Mouse (Mus musculus): Measurements from ENCODE around the gene Aig1. TPM values are rescaled to one million over a fixed set of nuclear protein-coding genes. Genes with fewer than 3 reads are reported as not detected.

Aig1 gene
- polyA plus RNA-seq, 1 experiment, result 12.1 TPM

GRCm38 (mm10) chr10:13808291-13808690 is 60.5 kb downstream of the Aig1 start:
- no peak for DNase-seq (ENCODE audit: low read depth in 1 of 2, low spot score in 2 of 2)
- no peak overlapping the region for H3K27ac ChIP-seq (ENCODE audit: insufficient read depth, low read length)
- WGBS, result 71% methylated on average over 1 of the region's 1 CpGs
- H3K4me1 ChIP-seq (ENCODE audit: control insufficient read depth, insufficient read depth, insufficient read length), result no peaks in the 10 kb centered on the region
- TF ChIP-seq CTCF (IDR thresholded peaks at IDR 0.05; ENCODE audit: extremely low read depth, insufficient read depth, insufficient read length, insufficient replicate concordance) (no peak), POLR2A (IDR thresholded peaks at IDR 0.05; ENCODE audit: low read depth, low read length) (no peak)
- no peaks in the 10 kb centered on the region for H3K36me3 ChIP-seq (ENCODE audit: control insufficient read depth, insufficient read depth, low read length)
- no peaks in the 10 kb centered on the region for H3K27me3 ChIP-seq (ENCODE audit: control insufficient read depth, insufficient read depth, low read length)
- no peak overlapping the region for H3K4me3 ChIP-seq (ENCODE audit: extremely low read depth, insufficient read depth, insufficient read length)

- H3K27ac ChIP-seq (ENCODE audit: insufficient read depth, low read length), result no peak overlapping the region
- TF ChIP-seq POLR2A (IDR thresholded peaks at IDR 0.05; ENCODE audit: low read depth, low read length), result no peak
- TF ChIP-seq CTCF (IDR thresholded peaks at IDR 0.05; ENCODE audit: extremely low read depth, insufficient read depth, insufficient read length, insufficient replicate concordance), result no peak
- no peak overlapping the region for H3K4me3 ChIP-seq (ENCODE audit: extremely low read depth, insufficient read depth, insufficient read length)
- H3K27me3 ChIP-seq (ENCODE audit: control insufficient read depth, insufficient read depth, low read length), result no peaks in the 10 kb centered on the region
- DNase-seq (ENCODE audit: low read depth in 1 of 2, low spot score in 2 of 2), result no peak
- no peaks in the 10 kb centered on the region for H3K36me3 ChIP-seq (ENCODE audit: control insufficient read depth, insufficient read depth, low read length)
- H3K4me1 ChIP-seq (ENCODE audit: control insufficient read depth, insufficient read depth, insufficient read length), result no peaks in the 10 kb centered on the region
These were observed 62.0 kb downstream of the Aig1 start for GRCm38 (mm10) chr10:13806806-13807205.

DNA sequence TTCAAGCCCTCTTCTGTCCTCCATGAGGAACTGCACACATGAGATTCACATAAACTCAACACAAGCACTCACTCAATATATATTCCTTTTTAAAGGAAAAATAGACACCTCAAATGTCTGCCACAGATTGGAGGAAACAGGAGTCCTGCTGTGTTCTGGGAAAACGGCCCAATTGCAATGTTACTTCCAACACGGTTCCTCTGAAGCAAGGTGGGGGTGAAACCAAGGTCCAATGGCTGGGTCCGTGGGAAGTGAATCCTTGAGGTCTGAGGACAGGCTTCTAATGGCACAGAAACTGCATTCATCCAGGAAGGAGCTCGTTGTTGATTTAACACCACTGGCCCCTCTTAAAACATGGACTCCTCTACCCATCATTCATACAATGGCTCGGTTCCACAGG is 67.5 kb downstream of the Aig1 start:
- WGBS, result 92% methylated on average over 5 of the region's 5 CpGs
- Histone ChIP-seq H3K36me3 (ENCODE audit: control insufficient read depth, insufficient read depth, low read length) (peaks cover 5% of the 10 kb centered on the region; the same call in 1 of the 2 replicates), H3K27ac (ENCODE audit: insufficient read depth, low read length) (no peak overlapping the region), H3K4me3 (ENCODE audit: extremely low read depth, insufficient read depth, insufficient read length) (no peak overlapping the region), H3K4me1 (ENCODE audit: control insufficient read depth, insufficient read depth, insufficient read length) (no peaks in the 10 kb centered on the region), H3K27me3 (ENCODE audit: control insufficient read depth, insufficient read depth, low read length) (no peaks in the 10 kb centered on the region)
- DNase-seq (ENCODE audit: low read depth in 1 of 2, low spot score in 2 of 2), result no peak
- TF ChIP-seq POLR2A (IDR thresholded peaks at IDR 0.05; ENCODE audit: low read depth, low read length) (no peak), CTCF (IDR thresholded peaks at IDR 0.05; ENCODE audit: extremely low read depth, insufficient read depth, insufficient read length, insufficient replicate concordance) (no peak)

GRCm38 (mm10) chr10:13793458-13793857 is 75.3 kb downstream of the Aig1 start:
- DNase-seq (ENCODE audit: low read depth in 1 of 2, low spot score in 2 of 2), result no peak
- TF ChIP-seq POLR2A (IDR thresholded peaks at IDR 0.05; ENCODE audit: low read depth, low read length) (no peak), CTCF (IDR thresholded peaks at IDR 0.05; ENCODE audit: extremely low read depth, insufficient read depth, insufficient read length, insufficient replicate concordance) (no peak)
- Histone ChIP-seq H3K36me3 (ENCODE audit: control insufficient read depth, insufficient read depth, low read length) (no peaks in the 10 kb centered on the region), H3K4me3 (ENCODE audit: extremely low read depth, insufficient read depth, insufficient read length) (no peak overlapping the region), H3K27ac (ENCODE audit: insufficient read depth, low read length) (no peak overlapping the region), H3K4me1 (ENCODE audit: control insufficient read depth, insufficient read depth, insufficient read length) (no peaks in the 10 kb centered on the region), H3K27me3 (ENCODE audit: control insufficient read depth, insufficient read depth, low read length) (no peaks in the 10 kb centered on the region)
- WGBS, result 89% methylated on average over 1 of the region's 1 CpGs

GRCm38 (mm10) chr10:13792788-13793187 is 76.0 kb downstream of the Aig1 start:
- Histone ChIP-seq H3K4me1 (ENCODE audit: control insufficient read depth, insufficient read depth, insufficient read length) (no peaks in the 10 kb centered on the region), H3K27ac (ENCODE audit: insufficient read depth, low read length) (no peak overlapping the region), H3K36me3 (ENCODE audit: control insufficient read depth, insufficient read depth, low read length) (no peaks in the 10 kb centered on the region), H3K4me3 (ENCODE audit: extremely low read depth, insufficient read depth, insufficient read length) (no peak overlapping the region), H3K27me3 (ENCODE audit: control insufficient read depth, insufficient read depth, low read length) (no peaks in the 10 kb centered on the region)
- TF ChIP-seq POLR2A (IDR thresholded peaks at IDR 0.05; ENCODE audit: low read depth, low read length) (no peak), CTCF (IDR thresholded peaks at IDR 0.05; ENCODE audit: extremely low read depth, insufficient read depth, insufficient read length, insufficient replicate concordance) (no peak)
- 67% methylated on average over 8 of the region's 8 CpGs for WGBS
- DNase-seq (ENCODE audit: low read depth in 1 of 2, low spot score in 2 of 2), result no peak

DNA sequence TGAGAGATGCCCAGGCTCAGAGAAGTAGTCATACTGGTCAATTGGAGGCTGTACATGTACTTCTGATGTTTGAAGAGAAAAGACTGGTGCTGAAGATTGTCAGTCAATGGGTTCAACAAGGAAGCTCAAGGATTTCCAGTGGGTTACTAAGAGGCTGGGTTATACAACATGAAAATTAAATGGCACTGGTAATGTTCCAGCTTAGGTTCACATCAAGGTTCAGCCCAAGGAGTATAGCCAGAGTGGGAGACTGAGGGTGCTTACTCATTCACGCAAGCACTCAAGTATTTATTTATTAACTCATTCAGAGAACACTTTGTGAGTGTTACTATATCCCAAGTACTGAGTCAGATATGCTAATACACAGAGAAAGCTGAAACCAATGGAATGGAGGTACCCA is 79.2 kb downstream of the Aig1 start:
- no peak for DNase-seq (ENCODE audit: low read depth in 1 of 2, low spot score in 2 of 2)
- H3K4me3 ChIP-seq (ENCODE audit: extremely low read depth, insufficient read depth, insufficient read length), result no peak overlapping the region
- H3K27ac ChIP-seq (ENCODE audit: insufficient read depth, low read length), result no peak overlapping the region
- no peaks in the 10 kb centered on the region for H3K36me3 ChIP-seq (ENCODE audit: control insufficient read depth, insufficient read depth, low read length)
- no peaks in the 10 kb centered on the region for H3K27me3 ChIP-seq (ENCODE audit: control insufficient read depth, insufficient read depth, low read length)
- WGBS, result 97% methylated on average over 1 of the region's 1 CpGs
- TF ChIP-seq CTCF (IDR thresholded peaks at IDR 0.05; ENCODE audit: extremely low read depth, insufficient read depth, insufficient read length, insufficient replicate concordance) (no peak), POLR2A (IDR thresholded peaks at IDR 0.05; ENCODE audit: low read depth, low read length) (no peak)
- H3K4me1 ChIP-seq (ENCODE audit: control insufficient read depth, insufficient read depth, insufficient read length), result no peaks in the 10 kb centered on the region

DNA sequence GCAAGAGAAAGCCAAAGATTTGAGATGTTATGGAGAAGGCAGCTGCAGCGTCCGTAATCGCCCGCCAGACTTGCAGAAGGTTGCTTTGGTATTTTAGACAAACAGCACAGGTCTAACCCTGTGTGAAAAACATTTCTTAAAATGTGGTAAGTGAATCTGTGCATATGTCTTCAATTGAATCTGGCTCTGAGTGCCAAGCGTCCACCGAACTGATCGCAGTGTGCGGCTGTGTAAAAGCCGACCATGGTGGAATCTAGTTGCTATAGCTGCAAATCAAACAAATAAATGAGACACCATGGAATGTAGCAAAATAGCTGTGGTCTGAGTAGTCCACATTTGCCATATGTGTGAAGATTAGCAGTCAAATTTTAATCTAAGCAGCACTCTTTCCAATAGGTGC is 80.7 kb downstream of the Aig1 start:
- H3K36me3 ChIP-seq (ENCODE audit: control insufficient read depth, insufficient read depth, low read length), result no peaks in the 10 kb centered on the region
- no peaks in the 10 kb centered on the region for H3K4me1 ChIP-seq (ENCODE audit: control insufficient read depth, insufficient read depth, insufficient read length)
- WGBS, result 96% methylated on average over 9 of the region's 9 CpGs
- H3K27ac ChIP-seq (ENCODE audit: insufficient read depth, low read length), result no peak overlapping the region
- H3K27me3 ChIP-seq (ENCODE audit: control insufficient read depth, insufficient read depth, low read length), result no peaks in the 10 kb centered on the region
- TF ChIP-seq POLR2A (IDR thresholded peaks at IDR 0.05; ENCODE audit: low read depth, low read length) (no peak), CTCF (IDR thresholded peaks at IDR 0.05; ENCODE audit: extremely low read depth, insufficient read depth, insufficient read length, insufficient replicate concordance) (no peak)
- DNase-seq (ENCODE audit: low read depth in 1 of 2, low spot score in 2 of 2), result no peak
- no peak overlapping the region for H3K4me3 ChIP-seq (ENCODE audit: extremely low read depth, insufficient read depth, insufficient read length)
